Mouse (Mus musculus): ENCODE measurements around the gene Strn4.

Gene Strn4

GRCm38 (mm10) chr7:16815351-16815941 lies at the start of gene Strn4:
Strn4 (plus strand) TSS chr7:16815889.
- in situ Hi-C loops (cut with MboI, MseI): loop anchor here (5.0 kb wide), 1 partner anchor 107 kb away; the partner anchor contains the start of gene Calm3

GRCm38 (mm10) chr7:16766443-16766842 lies 49.2 kb upstream of the Strn4 start:
- in situ Hi-C loops (cut with MboI, MseI): no loop called here

GRCm38 (mm10) chr7:16775888-16776287 lies 39.8 kb upstream of the Strn4 start:
- in situ Hi-C loops (cut with MboI, MseI): no loop called here

GRCm38 (mm10) chr7:16780076-16780475 lies 35.6 kb upstream of the Strn4 start:
- in situ Hi-C loops (cut with MboI, MseI): no loop called here

- in situ Hi-C loops (cut with MboI, MseI): no loop called here
Observed at GRCm38 (mm10) chr7:16780825-16781554, 34.7 kb upstream of the Strn4 start, which contains the start of gene Slc1a5. Slc1a5 (plus strand) TSS chr7:16781340.

- in situ Hi-C loops (cut with MboI, MseI): no loop called here
Observed at GRCm38 (mm10) chr7:16781555-16781815, 34.2 kb upstream of the Strn4 start.

GRCm38 (mm10) chr7:16781816-16782554 lies 33.7 kb upstream of the Strn4 start:
- in situ Hi-C loops (cut with MboI, MseI): no loop called here

GRCm38 (mm10) chr7:16782555-16783125 lies 33.0 kb upstream of the Strn4 start:
- in situ Hi-C loops (cut with MboI, MseI): no loop called here

- in situ Hi-C loops (cut with MboI, MseI): no loop called here
Observed at GRCm38 (mm10) chr7:16783224-16783688, 32.4 kb upstream of the Strn4 start.

GRCm38 (mm10) chr7:16783758-16784415 lies 31.8 kb upstream of the Strn4 start:
- in situ Hi-C loops (cut with MboI, MseI): no loop called here

GRCm38 (mm10) chr7:16784498-16784976 lies 31.2 kb upstream of the Strn4 start:
- in situ Hi-C loops (cut with MboI, MseI): no loop called here

- in situ Hi-C loops (cut with MboI, MseI): loop anchor here (5.0 kb wide), 1 partner anchor 473 kb away; no protein-coding TSS in a partner anchor
Observed at GRCm38 (mm10) chr7:16785541-16786083, 30.1 kb upstream of the Strn4 start.

GRCm38 (mm10) chr7:16792316-16792715 lies 23.4 kb upstream of the Strn4 start:
- in situ Hi-C loops (cut with MboI, MseI): no loop called here

GRCm38 (mm10) chr7:16793010-16793725 lies 22.5 kb upstream of the Strn4 start:
- in situ Hi-C loops (cut with MboI, MseI): no loop called here

- in situ Hi-C loops (cut with MboI, MseI): no loop called here
Observed at GRCm38 (mm10) chr7:16794886-16795285, 20.8 kb upstream of the Strn4 start.

- in situ Hi-C loops (cut with MboI, MseI): loop anchor here (5.0 kb wide), 1 partner anchor 57 kb away; no protein-coding TSS in a partner anchor
Observed at GRCm38 (mm10) chr7:16804409-16805028, 11.2 kb upstream of the Strn4 start.

- in situ Hi-C loops (cut with MboI, MseI): loop anchor here (5.0 kb wide), 1 partner anchor 61 kb away; no protein-coding TSS in a partner anchor
Observed at GRCm38 (mm10) chr7:16807936-16808335, 7.8 kb upstream of the Strn4 start.

- in situ Hi-C loops (cut with MboI, MseI): loop anchor here (5.0 kb wide), 1 partner anchor 61 kb away; no protein-coding TSS in a partner anchor
Observed at GRCm38 (mm10) chr7:16808647-16809046, 7.0 kb upstream of the Strn4 start.

- in situ Hi-C loops (cut with MboI, MseI): loop anchor here (5.0 kb wide), 1 partner anchor 62 kb away; no protein-coding TSS in a partner anchor
Observed at GRCm38 (mm10) chr7:16809739-16810138, 6.0 kb upstream of the Strn4 start.

Data from regulatory T cell (primary cell).